Mouse (Mus musculus) heart, postnatal 10 days (tissue): ENCODE measurements around the gene Cst3. TPM values are rescaled to one million over a fixed set of nuclear protein-coding genes. Genes with fewer than 3 reads are reported as not detected.
A peak's percentile ranks its signal among the peaks of the same experiment; 100 is the strongest.

Experiments used
- DNase-seq, 2 experiments: peaks; one replicate each; pipeline ENCODE4 v3.0.0; 2021
- intact Hi-C: fragments of 180-260 bp; cut with DNase I; formaldehyde crosslinking; loops from one replicate; pipeline ENCODE4 v1.15.1; 2025
- total RNA-seq, 2 experiments: library from RNA; stranded (reverse); gene quantifications; 2 replicates each; pipeline ENCODE4 v1.2.3; 2021

Cst3 gene
- 100 to 1,000 TPM; 775 to 820 TPM for total RNA-seq

GRCm38 (mm10) chr2:148875335-148875811 lies at the start of gene Cst3:
TSS of gene Cst3 (minus strand) at chr2:148875692.
- DNase-seq = peak; percentile 96 to 97
- intact Hi-C loops = loop anchor here (2.0 to 10.0 kb wide), 2 partner anchors 25 to 191 kb away; partner anchors contain the start of gene Gzf1

GRCm38 (mm10) chr2:148902286-148902685 lies 26.8 kb upstream of the Cst3 start:
- intact Hi-C loops = loop anchor here (1.0 kb wide), 2 partner anchors 51 to 150 kb away; no protein-coding TSS in a partner anchor
- DNase-seq = peak; percentile 72 to 80

DNA sequence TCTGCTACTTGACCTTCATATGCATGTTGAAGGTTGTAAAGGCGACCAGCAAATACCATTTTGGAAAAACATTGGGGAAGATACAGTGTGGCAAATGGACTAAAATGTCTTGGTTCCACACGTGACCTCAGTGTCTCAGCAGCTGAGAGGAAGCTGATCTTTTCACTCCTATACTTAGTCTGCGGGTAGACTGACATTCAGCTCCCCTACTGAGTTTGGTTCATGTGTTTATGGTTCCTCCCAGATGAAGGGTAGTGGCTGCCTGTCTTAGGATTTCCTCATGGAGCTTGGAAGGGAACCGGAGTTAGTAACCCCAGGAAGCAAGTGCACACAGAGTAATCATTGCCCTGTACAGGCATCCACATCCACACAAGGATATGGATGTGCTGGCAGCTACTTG lies 24.8 kb upstream of the Cst3 start:
- intact Hi-C loops = no loop called here

GRCm38 (mm10) chr2:148896219-148896618 lies 20.7 kb upstream of the Cst3 start:
- no peak for DNase-seq
- intact Hi-C loops = no loop called here

More for the DNA sequence above, 24.8 kb upstream of the Cst3 start:
- no peak for DNase-seq

GRCm38 (mm10) chr2:148893107-148893506 lies 17.6 kb upstream of the Cst3 start:
- intact Hi-C loops = no loop called here
- DNase-seq = no peak

DNA sequence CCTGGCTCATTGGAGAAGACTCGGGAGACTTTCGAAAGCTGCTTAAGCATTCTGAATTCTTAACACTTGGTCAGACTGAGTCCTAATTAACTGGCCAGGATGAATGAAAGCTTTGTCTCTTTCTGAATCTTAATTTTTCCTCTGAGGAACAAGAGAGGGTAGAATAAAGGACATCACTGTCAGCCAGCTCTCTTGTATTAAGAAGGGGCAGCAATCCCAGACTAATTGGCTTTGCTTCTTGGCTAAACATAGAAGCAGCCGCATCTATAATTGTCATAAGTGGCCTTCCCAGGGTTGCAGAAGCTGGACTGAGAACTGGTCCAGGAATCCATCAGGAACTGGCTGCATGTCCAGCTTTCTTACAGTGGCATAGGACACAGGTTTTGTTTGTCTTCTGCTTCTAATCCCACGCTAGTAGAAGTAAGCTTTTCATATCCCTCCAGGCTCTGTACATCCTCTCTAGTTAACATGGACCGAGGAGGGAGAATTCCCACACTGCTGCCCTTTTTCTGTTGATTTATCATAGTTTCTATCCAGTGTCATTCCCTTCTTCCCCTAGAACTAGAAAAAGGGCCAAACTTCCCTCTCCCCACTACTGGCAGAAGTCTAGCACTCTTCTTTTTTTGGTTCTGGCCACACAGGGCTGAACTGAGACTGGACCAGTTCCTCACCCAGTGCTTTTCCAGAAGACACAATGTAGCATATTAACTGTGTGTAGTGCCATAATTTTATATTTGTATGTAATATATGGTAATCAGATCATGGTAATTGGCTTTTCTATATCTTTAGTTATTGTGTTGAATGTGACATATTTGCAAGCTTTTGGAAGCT lies 14.7 kb upstream of the Cst3 start:
- DNase-seq = peak; percentile 56 to 71
- intact Hi-C loops = no loop called here

DNA sequence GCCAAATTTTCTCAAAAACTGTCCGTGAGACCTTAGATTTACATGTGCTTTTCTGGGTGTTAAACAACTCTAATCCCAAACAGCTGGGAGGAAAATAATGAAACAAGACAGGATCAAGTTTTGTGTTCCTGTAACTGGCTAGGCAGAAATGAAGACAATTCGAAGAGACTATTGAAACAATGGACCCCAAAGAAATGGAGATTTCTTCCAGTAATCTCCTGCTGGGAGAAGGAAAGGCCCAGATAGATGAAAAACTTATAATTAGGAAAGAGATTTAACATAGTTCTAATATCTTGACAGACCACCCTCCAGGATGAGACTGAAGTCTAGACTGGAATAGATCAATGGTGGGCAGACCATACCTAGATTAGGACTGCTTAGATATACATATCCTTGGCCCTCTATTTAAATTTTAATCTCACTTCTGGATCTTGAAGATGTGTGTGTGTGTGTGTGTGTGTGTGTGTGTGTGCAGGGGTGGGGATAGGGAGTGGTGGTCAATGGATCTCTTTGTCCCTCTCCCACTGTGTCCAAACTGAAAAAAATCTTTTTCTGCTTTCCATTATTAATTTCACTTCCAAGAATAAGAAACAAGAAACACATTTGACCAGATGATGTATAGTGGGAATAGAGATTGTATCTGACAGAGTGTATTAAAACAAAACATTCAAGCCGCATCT lies 14.0 kb upstream of the Cst3 start:
- intact Hi-C loops = no loop called here

GRCm38 (mm10) chr2:148888872-148889271 lies 13.4 kb upstream of the Cst3 start:
- intact Hi-C loops = no loop called here
- no peak for DNase-seq

More for the DNA sequence above, 14.0 kb upstream of the Cst3 start:
- no peak for DNase-seq

DNA sequence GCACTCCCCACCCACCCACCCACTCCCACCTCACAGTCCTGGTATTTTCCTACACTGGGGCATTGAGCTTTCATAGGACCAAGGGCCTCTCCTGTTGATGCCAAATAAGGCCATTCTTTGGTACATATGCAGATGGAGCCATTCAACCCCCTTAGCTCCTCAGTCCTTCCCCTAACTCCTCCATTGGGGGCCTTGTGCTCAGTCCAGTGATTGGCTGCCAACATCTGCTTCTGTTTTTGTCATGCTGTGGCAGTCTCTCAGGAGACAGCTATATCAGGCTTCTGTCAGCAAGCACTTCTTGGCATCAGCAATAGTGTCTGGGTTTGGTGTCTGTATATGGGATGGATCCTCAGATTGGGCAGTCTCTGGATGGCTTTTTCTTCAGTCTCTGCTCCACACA lies 9.2 kb upstream of the Cst3 start:
- intact Hi-C loops = no loop called here
- DNase-seq = peak in 1 of 2 experiments; percentile 48

GRCm38 (mm10) chr2:148879199-148879598 lies 3.7 kb upstream of the Cst3 start:
- intact Hi-C loops = loop anchor here (10.0 kb wide), 1 partner anchor 194 kb away; the partner anchor contains the start of gene Gzf1
- DNase-seq = peak; percentile 70 to 73

DNA sequence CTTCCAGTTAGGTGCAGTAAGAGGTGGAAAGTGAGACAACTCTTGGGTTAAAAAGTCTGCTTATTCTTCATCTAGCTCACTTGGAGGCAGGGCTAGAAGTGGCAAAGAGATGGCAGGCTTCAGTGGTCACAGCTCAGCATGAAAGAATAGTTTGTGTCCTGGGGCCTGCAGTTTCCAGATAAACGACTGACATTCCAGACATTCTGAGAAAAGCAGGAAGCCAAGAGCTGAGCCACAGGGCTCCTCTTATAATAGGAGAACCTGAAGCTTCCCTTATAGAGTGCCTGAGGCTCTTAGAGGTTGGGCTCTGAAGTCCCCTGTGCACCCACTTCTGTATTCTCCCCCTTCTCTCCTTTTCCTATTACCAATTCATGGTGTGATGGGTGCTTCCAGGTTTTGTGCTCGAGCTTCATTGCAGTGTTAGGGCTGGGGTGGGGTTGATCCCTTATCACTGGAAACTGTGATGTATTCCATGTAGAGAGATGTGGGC lies 3.2 kb upstream of the Cst3 start:
- intact Hi-C loops = loop anchor here (10.0 kb wide), 1 partner anchor 194 kb away; the partner anchor contains the start of gene Gzf1

GRCm38 (mm10) chr2:148877016-148877770 lies 1.7 kb upstream of the Cst3 start:
- intact Hi-C loops = loop anchor here (10.0 kb wide), 1 partner anchor 192 kb away; the partner anchor contains the start of gene Gzf1

More for the DNA sequence above, 3.2 kb upstream of the Cst3 start:
- DNase-seq = peak in 1 of 2 experiments; percentile 43

DNA sequence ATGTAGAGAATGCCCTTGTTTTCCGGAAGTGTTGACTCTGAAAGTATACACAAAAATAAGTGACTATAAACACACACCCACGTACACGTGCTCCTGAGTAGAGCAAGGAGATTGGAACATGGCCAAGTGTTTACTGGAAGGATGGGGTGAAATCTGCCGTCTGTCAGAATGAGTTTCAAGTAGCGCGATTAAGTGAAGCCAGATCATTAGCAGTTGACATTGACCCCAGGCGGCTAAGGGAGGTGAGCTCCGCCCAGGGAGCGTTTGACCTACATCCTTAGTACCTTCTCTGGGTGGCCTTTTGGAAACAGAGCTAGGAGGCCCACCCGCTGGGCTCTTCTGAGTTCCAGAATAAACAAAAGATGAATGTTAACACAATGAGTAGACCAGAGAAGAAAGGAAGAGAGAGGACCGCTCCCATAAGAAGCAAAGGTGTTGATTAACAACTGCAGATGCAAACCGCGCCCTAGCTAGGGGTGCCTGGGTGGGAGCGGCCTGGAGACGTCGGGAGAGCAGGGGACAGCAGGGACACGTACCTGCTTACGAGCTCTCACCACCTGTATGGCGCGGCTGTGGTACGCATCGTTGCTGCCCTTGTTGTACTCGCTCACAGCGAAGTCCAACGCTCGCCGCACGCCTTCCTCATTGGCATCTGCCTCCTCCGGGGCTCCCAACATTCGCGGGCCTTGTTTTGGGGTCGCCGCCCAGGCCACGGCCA lies 716 bp downstream of the Cst3 start:
- intact Hi-C loops = loop anchor here (2.0 to 10.0 kb wide), 2 partner anchors 24 to 190 kb away; partner anchors contain the start of gene Gzf1

More at GRCm38 (mm10) chr2:148877016-148877770, 1.7 kb upstream of the Cst3 start:
- DNase-seq = peak; percentile 60 to 69

GRCm38 (mm10) chr2:148874224-148874616 lies 1.3 kb downstream of the Cst3 start:
- no peak for DNase-seq
- intact Hi-C loops = loop anchor here (2.0 to 10.0 kb wide), 2 partner anchors 23 to 189 kb away; partner anchors contain the start of gene Gzf1

More for the DNA sequence above, 716 bp downstream of the Cst3 start:
- DNase-seq = peak; percentile 42 to 48

- intact Hi-C loops = loop anchor here (10.0 kb wide), 1 partner anchor 188 kb away; the partner anchor contains the start of gene Gzf1
- peak; percentile 60 to 61 for DNase-seq
These were observed 2.6 kb downstream of the Cst3 start for GRCm38 (mm10) chr2:148872860-148873259.

- no peak for DNase-seq
- intact Hi-C loops = loop anchor here (10.0 kb wide), 1 partner anchor 186 kb away; the partner anchor contains the start of gene Gzf1
These were observed 5.0 kb downstream of the Cst3 start for GRCm38 (mm10) chr2:148870526-148870925.

DNA sequence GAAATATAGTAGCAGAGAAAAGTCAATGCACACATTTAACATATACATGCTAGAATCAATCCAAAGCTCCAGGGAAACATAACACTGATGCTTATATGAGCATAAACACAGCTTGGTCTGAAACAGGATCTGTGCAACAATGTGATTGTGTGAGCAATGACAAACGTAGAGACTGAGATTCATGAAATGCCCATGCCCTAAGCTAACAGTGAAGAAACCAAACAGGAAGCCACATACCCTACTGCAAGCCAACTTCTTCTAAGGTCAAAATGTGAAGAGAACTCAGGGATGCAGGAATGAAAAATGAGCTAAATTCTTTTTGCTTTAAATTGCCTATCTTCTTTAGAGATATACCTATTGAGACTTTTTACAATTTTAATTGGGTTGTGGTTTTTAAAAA lies 6.5 kb downstream of the Cst3 start:
- no peak for DNase-seq
- intact Hi-C loops = no loop called here

GRCm38 (mm10) chr2:148864966-148865365 lies 10.5 kb downstream of the Cst3 start, which contains the start of gene 9230104L09Rik:
TSS of gene 9230104L09Rik (minus strand) at chr2:148865038.
- intact Hi-C loops = no loop called here
- peak in 1 of 2 experiments; percentile 42 for DNase-seq

- intact Hi-C loops = no loop called here
- DNase-seq = no peak
These were observed 13.8 kb downstream of the Cst3 start for GRCm38 (mm10) chr2:148861693-148862092.
